Mouse (Mus musculus) C2C12 (cell line): ENCODE results near the gene Wdr86.

Source experiments
- CTCF ChIP-seq: IDR thresholded peaks from one replicate; pipeline ENCODE4 v1.5.1; 2011; ENCODE audit not compliant: control insufficient read depth, insufficient read depth, insufficient read length
- MYOG ChIP-seq: IDR thresholded peaks from one replicate; pipeline ENCODE4 v1.6.1; 2011; ENCODE audit not compliant: control insufficient read depth, insufficient read length; ENCODE audit errors: extremely low read depth

DNA sequence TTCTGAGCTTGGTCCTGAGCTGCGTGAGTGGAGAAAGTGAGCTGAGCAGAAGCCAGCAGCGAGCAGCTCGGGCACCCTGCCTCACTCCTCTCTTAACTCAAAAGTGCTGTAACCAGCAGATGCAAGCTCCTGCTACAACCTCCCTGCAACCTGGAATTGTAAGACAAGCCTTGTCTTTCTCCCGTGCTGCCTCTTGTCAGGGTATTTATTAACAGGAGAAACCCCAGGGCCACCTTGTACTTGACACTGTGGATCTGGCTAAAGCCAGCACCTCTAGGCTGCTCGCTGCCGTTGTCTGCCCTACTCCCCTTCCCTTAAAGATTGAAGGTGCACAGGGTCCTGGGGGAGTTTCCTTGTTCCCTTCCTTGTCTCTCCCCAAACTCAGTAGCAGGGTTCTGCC, 16.5 kb downstream of the Wdr86 start:
- TF ChIP-seq CTCF: no peak
- no peak for TF ChIP-seq MYOG
